Mouse (Mus musculus): ENCODE data around the gene Lpar5.

DNA sequence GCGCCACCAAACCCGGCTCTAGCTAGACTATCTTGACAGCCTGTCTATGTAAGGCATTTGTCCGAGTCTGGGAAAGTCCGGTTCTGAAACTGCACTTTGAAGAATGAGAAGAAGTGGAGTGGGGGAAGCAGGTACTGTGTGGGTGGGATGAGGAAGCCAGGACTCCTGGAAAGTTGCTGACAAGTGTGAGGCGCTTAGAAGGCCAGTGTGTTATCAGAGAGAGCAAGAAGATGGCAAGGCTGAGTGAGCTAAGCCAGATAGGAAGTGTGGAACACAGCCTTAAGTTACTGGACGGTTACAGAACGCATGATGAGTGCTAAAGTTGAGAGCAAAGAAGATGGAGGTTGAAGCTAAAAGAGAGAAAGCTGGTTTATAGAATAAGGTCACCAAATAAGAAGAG, 25.6 kb upstream of the Lpar5 start:
- no peak for TF ChIP-seq POLR2A (IDR thresholded peaks at IDR 0.05; ENCODE audit: borderline replicate concordance, low read depth, low read length)
- no peak for TF ChIP-seq CTCF (IDR thresholded peaks at IDR 0.05; ENCODE audit: low read depth, low read length)

Measured in bone marrow macrophage, adult 2 months (primary cell).